Mouse (Mus musculus) midbrain, postnatal 0 days (tissue): ENCODE results near the gene Ftcd. TPM values are rescaled to one million over a fixed set of nuclear protein-coding genes. Genes with fewer than 3 reads are reported as not detected.

Experiments
- ATAC-seq: fragments of 200-750 bp; cut with Nextera tagmentation; 2 replicates; pipeline ENCODE4 v1.8.0; 2017; ENCODE audit warnings: moderate number of reproducible peaks, mild to moderate bottlenecking, moderate TSS enrichment, moderate library complexity; ENCODE audit not compliant: low FRiP score
- DNase-seq: peaks from one replicate; pipeline ENCODE4 v3.0.0-alpha.2; 2015; ENCODE audit warnings: low spot score
- H3K27ac ChIP-seq: fragments of 300-500 bp; sonication (generic); 2 replicates; pipeline ENCODE4 v1.5.1; 2014; ENCODE audit warnings: low read depth, mild to moderate bottlenecking, low read length, mixed read lengths
- H3K27me3 ChIP-seq: fragments of 300-500 bp; sonication (generic); 2 replicates; pipeline ENCODE4 v1.6.1; 2014; ENCODE audit warnings: low read length, control low read depth, mixed read lengths; ENCODE audit not compliant: insufficient read depth
- H3K36me3 ChIP-seq: fragments of 300-500 bp; sonication (generic); 2 replicates; pipeline ENCODE4 v1.6.1; 2014; ENCODE audit warnings: low read length, control low read depth, mixed read lengths; ENCODE audit not compliant: insufficient read depth
- H3K4me1 ChIP-seq: fragments of 300-500 bp; sonication (generic); 2 replicates; pipeline ENCODE4 v1.6.1; 2014; ENCODE audit warnings: mild to moderate bottlenecking, control low read depth, antibody characterized with exemption, low read length, mixed read lengths; ENCODE audit not compliant: insufficient read depth
- H3K4me2 ChIP-seq: fragments of 300-500 bp; sonication (generic); 2 replicates; pipeline ENCODE4 v1.6.1; 2014; ENCODE audit warnings: low read depth, mild to moderate bottlenecking, low read length, mixed read lengths; ENCODE audit not compliant: poor library complexity, severe bottlenecking
- H3K4me3 ChIP-seq: fragments of 300-500 bp; sonication (generic); 2 replicates; pipeline ENCODE4 v1.5.1; 2014; ENCODE audit warnings: low read depth, mild to moderate bottlenecking, low read length, moderate library complexity
- H3K9ac ChIP-seq: fragments of 300-500 bp; sonication (generic); replicated peaks from 2 replicates; pipeline ENCODE4 v1.6.1; 2014; ENCODE audit warnings: mild to moderate bottlenecking, low read length, moderate library complexity, mixed read lengths; ENCODE audit not compliant: poor library complexity, severe bottlenecking
- H3K9me3 ChIP-seq: fragments of 300-500 bp; sonication (generic); 2 replicates; pipeline ENCODE4 v1.6.1; 2016; ENCODE audit warnings: low read length, control low read depth
- CTCF ChIP-seq: IDR thresholded peaks from 2 replicates; pipeline ENCODE4 v1.5.1; 2016; ENCODE audit warnings: antibody characterized with exemption, mild to moderate bottlenecking
- WGBS: fragments of 180-500 bp; shearing (Covaris S2); extraction: QIAGEN DNeasy Blood & Tissue Kit; methylation state at CpG from one replicate; pipeline ENCODE4 v1.1.7; 2014; 5-methylcytosine and 5-hydroxymethylcytosine counted together
- polyA plus RNA-seq: library from polyadenylated mRNA; unstranded; fragments of >200 nt; fragmentation: Nextera tagmentation; extraction: Ambion mirVana; gene quantifications from 2 replicates; pipeline ENCODE4 v1.2.1, GENCODE M21; 2015
- total RNA-seq: library from RNA; depleted of rRNA; stranded (reverse); fragments of >200 nt; gene quantifications from 2 replicates; pipeline ENCODE4 v1.2.3, GENCODE M21; 2014

Gene Ftcd
- total and polyA plus RNA-seq, 2 experiments from 2014 or later = 0.07 to 0.33 TPM

GRCm38 (mm10) chr10:76622411-76622810 lies 47.0 kb downstream of the Ftcd start:
- no peak for ATAC-seq

DNA sequence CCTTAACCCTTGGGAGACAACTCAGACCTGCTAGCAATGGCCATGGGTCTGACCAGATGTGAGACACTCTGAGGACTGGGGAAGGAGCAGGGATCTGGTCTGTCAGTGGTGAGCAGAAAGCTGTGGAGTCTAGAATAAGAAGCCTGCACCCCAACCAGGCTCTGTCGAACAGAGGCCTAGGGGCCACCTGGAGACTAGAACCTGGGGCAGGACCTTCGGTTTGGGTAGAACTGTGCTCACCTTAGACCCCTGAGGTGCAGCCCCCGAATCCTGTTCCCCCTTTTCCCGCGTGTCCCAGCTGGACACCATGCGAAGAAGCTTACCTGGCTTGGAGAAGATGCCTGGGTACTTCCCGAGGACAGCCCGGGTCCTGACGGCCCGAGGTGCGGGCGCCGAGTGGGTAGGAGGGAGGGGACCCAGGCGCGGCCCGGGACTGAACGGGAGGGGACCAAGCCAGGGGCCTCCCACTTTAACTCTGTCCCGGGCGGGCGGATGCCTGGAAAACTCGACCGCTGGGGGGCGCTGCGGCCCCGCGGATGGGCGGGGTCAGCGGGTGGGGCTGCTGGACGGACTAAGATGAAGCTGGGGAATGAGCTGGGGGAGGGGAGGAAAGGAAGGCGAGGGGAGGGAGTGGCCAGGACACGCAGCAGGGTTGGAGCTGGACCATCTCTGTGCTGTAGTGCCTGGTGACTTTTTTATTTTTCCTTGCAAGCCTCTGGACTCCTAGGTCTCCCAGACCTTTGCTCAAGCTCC lies 47.7 kb downstream of the Ftcd start, which contains the start of gene Col6a2:
Col6a2 (minus strand) TSS at position 703 of the 753 bp plus-strand sequence.
- DNase-seq = peak; percentile 73
- H3K9ac ChIP-seq = no peak within 1 kb of the TSS

More at GRCm38 (mm10) chr10:76622411-76622810, 47.0 kb downstream of the Ftcd start:
- DNase-seq = no peak
- H3K4me3 ChIP-seq = no peak overlapping the region
- H3K36me3 ChIP-seq = no peaks in the 10 kb centered on the region
- H3K27me3 ChIP-seq = no peaks in the 10 kb centered on the region; the same call in 1 of the 2 replicates
- H3K9ac ChIP-seq = no peak overlapping the region
- H3K4me1 ChIP-seq = no peaks in the 10 kb centered on the region
- no peaks in the 10 kb centered on the region for H3K9me3 ChIP-seq
- 72% methylated on average over 4 of the region's 4 CpGs for WGBS
- no peak for TF ChIP-seq CTCF
- H3K4me2 ChIP-seq = no peak overlapping the region
- no peak overlapping the region for H3K27ac ChIP-seq

GRCm38 (mm10) chr10:76623734-76624133 lies 48.3 kb downstream of the Ftcd start:
- DNase-seq (no peak), ATAC-seq (no peak)
- no peaks in the 10 kb centered on the region for H3K4me1 ChIP-seq
- TF ChIP-seq CTCF = no peak
- no peak overlapping the region for H3K9ac ChIP-seq
- peak overlapping the region; percentile 30; the same call in 1 of the 2 replicates for H3K4me3 ChIP-seq
- no peaks in the 10 kb centered on the region; the same call in 1 of the 2 replicates for H3K27me3 ChIP-seq
- no peaks in the 10 kb centered on the region for H3K9me3 ChIP-seq
- H3K27ac ChIP-seq = no peak overlapping the region
- H3K4me2 ChIP-seq = peak overlapping the region; percentile 54
- no peaks in the 10 kb centered on the region for H3K36me3 ChIP-seq
- 19% methylated on average over 7 of the region's 7 CpGs for WGBS

More for the DNA sequence above, 47.7 kb downstream of the Ftcd start, which contains the start of gene Col6a2:
- peak; percentile 72 for TF ChIP-seq CTCF
- Histone ChIP-seq H3K4me1 (no peaks in the 10 kb centered on the region), H3K27me3 (no peaks in the 10 kb centered on the region; the same call in 1 of the 2 replicates), H3K27ac (no peak within 1 kb of the TSS), H3K4me3 (peak within 1 kb of the TSS; percentile 30), H3K9me3 (no peaks in the 10 kb centered on the region), H3K36me3 (no peaks in the 10 kb centered on the region), H3K4me2 (peak within 1 kb of the TSS; percentile 54)
- peak; percentile 54 for ATAC-seq
- WGBS = 2% methylated on average over 30 of the region's 31 CpGs

GRCm38 (mm10) chr10:76624903-76625302 lies 49.5 kb downstream of the Ftcd start:
- no peak for TF ChIP-seq CTCF

DNA sequence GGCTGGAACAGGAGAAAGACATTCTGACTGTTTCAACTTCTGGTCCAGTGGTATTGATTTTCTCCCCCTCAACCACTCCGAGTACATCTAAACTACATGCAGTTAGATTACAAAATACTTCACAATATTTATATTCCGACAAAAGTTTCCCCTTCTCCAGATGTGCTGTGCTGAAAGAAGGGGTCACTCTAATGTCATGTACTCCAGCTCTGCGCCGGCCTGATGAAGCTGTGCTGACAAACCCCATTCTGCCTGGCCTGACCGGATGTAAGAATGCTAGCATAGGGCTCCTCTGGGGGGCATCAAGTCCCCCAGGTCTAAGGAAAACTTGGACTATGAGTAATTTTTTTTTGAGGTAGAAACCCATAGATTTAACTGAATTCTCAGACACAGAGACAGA lies 52.3 kb downstream of the Ftcd start:
- Histone ChIP-seq H3K4me3 (no peak overlapping the region), H3K4me2 (no peak overlapping the region), H3K9ac (no peak overlapping the region), H3K36me3 (no peaks in the 10 kb centered on the region), H3K9me3 (no peaks in the 10 kb centered on the region), H3K27me3 (no peaks in the 10 kb centered on the region; the same call in 1 of the 2 replicates), H3K4me1 (no peaks in the 10 kb centered on the region), H3K27ac (no peak overlapping the region)
- ATAC-seq (no peak), DNase-seq (no peak)
- TF ChIP-seq CTCF = no peak
- WGBS = 92% methylated on average over 5 of the region's 5 CpGs

More at GRCm38 (mm10) chr10:76624903-76625302, 49.5 kb downstream of the Ftcd start:
- Histone ChIP-seq H3K27ac (no peak overlapping the region), H3K27me3 (no peaks in the 10 kb centered on the region; the same call in 1 of the 2 replicates), H3K4me3 (no peak overlapping the region), H3K4me2 (no peak overlapping the region), H3K36me3 (no peaks in the 10 kb centered on the region), H3K9ac (no peak overlapping the region), H3K4me1 (no peaks in the 10 kb centered on the region), H3K9me3 (no peaks in the 10 kb centered on the region)
- 63% methylated on average over 7 of the region's 7 CpGs for WGBS
- ATAC-seq (no peak), DNase-seq (no peak)

GRCm38 (mm10) chr10:76630657-76631056 lies 55.2 kb downstream of the Ftcd start:
- no peaks in the 10 kb centered on the region for H3K36me3 ChIP-seq
- TF ChIP-seq CTCF = no peak
- no peaks in the 10 kb centered on the region for H3K4me1 ChIP-seq
- no peaks in the 10 kb centered on the region for H3K9me3 ChIP-seq
- no peak overlapping the region for H3K4me3 ChIP-seq
- DNase-seq (no peak), ATAC-seq (no peak)
- H3K4me2 ChIP-seq = no peak overlapping the region
- no peaks in the 10 kb centered on the region for H3K27me3 ChIP-seq
- no peak overlapping the region for H3K9ac ChIP-seq
- no peak overlapping the region for H3K27ac ChIP-seq
- 92% methylated on average over 1 of the region's 1 CpGs for WGBS
